Mouse (Mus musculus) CH12.LX (cell line): ENCODE measurements at regions not wholly inside any gene's neighbourhood (a gene's known extent, or its start where the extent isn't known, plus 50 kb on each side); places are given as distances from the start of the nearest gene placed in this dataset.

Experiments used
- CTCF ChIP-seq, 2 experiments: IDR thresholded peaks in 1 of 2; conservative IDR thresholded peaks in 1 of 2; 2 replicates each; pipeline ENCODE4 v1.5.1; 2011 to 2012; ENCODE audit warnings: low read depth in 2 of 2, low read length in 2 of 2, improper control_type of control experiment in 1 of 2, inconsistent platforms in 1 of 2, mild to moderate bottlenecking in 1 of 2, moderate library complexity in 1 of 2
- POLR2A ChIP-seq: IDR thresholded peaks from 2 replicates; pipeline ENCODE4 v1.6.1; 2011; ENCODE audit warnings: low read depth, mild to moderate bottlenecking, improper control_type of control experiment, low read length

GRCm38 (mm10) chr2:174933013-174933353 is 77.1 kb upstream of the Gm14444 start:
- TF ChIP-seq CTCF (conservative IDR thresholded peaks at IDR 0.05 in 1 of 2, IDR thresholded peaks at IDR 0.05 in 1 of 2; ENCODE audit: low read depth in 2 of 2, low read length in 2 of 2) = no peak
- TF ChIP-seq POLR2A = no peak
